Mouse (Mus musculus) brain, adult 2 months (tissue): ENCODE measurements at regions not wholly inside any gene's neighbourhood (a gene's known extent, or its start where the extent isn't known, plus 50 kb on each side); places are given as distances from the start of the nearest gene placed in this dataset.

ENCODE experiments used
- DNase-seq: peaks from one replicate; pipeline ENCODE4 v3.0.0; 2011; ENCODE audit warnings: low read depth, low spot score

DNA sequence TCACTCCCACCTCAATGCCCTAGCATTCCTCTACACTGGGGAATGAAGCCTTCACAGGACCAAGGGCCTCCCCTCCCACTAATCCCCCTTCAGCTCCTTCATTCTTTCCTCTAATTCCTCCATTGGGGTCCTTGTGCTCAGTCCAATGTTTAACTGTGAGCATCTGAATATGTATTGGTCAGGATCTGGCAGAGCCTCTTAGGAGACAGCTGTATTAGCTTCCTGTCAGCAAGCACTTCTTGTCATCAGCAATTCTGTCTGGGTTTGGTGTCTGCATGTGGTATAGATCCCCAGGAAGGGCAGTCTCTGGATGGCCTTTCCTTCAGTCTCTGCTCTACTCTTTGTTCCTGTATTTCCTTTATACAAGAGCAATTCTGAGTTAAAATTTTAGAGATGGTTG lies 426.8 kb upstream of the 2610001J05Rik start:
- no peak for DNase-seq

DNA sequence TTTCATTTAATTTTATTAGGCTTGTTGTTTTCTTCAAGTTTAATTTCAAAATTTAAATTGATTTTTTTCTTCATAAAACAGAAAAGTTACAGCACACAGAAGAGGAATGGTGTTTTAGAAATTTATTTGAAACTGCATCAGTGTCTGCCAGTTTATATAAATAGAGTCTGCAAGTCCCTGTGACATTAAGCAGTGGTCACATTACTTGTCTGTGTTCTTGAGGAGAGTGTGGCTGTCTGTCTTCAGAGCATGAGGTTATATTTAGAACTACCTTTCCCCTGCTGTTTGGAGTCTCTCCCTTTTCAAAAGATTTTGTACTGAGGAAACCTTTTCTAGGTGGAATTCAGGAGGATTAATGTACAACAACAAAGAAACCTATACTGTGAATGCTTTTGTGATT lies 426.1 kb upstream of the 2610001J05Rik start:
- DNase-seq, result no peak

DNA sequence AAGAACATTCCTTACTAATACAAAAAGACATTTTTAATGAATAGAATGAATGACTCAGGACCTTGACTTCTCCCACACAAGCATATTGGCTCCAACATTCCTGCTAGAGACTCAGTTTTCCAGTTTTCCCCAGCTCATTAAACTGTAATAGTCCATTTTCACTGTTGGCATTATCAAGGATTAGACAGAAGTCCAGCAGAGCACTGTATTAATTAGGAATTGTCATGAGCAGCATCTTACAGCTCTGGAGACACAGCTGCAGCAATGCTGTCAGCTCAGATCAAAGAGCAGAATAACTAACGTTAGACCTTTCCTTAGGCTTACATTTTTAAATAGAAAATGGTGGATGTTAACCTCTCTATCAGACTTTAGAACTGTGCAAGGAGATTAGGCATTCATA lies 419.5 kb upstream of the 2610001J05Rik start:
- peak; percentile 10 for DNase-seq

DNA sequence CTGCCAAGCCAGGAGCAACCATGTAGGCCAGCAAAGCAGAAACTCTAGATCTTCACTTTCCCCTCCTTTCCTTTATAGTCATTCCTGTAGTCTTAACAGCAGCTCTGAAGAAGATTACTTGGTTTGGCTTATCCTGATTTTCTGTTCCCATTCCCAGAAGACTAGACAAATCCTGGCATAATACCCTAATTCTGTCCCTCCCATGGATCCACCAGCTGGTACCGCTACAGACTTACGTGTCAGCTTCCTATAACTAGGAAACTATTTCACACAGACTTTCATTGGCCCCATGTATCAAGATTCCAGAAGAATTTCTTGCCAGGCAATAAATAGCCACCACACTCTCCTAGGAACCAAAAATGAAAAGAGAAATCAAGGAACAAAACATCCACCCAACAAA lies 410.2 kb upstream of the 2610001J05Rik start:
- peak; percentile 12 for DNase-seq

DNA sequence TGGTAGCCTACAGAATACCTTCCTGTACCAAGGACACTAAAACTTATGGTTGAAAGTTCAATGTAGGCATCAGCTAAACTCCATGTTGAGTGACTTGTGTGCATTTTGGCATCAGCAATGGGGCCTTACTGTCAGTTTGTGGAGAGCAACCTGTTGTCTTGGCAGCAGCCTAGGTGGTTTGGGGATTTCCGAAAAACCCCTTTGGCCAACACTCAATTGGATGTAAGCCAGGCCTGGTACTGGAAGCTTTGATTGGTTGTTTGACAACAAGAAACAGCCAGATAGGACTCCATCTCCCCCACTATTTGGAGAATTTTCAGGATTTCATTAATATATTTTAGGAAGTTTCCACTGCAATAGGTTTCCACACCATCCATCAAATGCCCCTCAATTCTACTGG lies 390.6 kb upstream of the 2610001J05Rik start:
- no peak for DNase-seq

DNA sequence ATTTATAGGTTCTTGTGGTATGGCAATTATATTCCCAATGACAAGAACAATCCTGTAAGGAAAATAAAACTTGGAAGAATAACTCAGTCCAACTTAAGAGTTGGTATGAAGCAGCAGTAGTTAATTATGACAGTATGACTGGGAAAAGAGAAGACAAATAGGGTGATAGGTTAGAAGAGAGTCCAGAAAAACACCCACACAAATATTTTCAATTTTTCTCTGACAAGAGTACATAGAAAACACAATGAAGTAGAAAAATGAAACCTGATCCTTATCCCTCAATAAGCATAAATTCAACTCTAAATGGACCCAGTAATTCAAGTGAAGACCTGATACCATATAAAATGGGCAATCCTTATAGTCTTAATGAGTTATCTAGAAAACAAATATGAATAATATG lies 369.0 kb upstream of the 2610001J05Rik start:
- DNase-seq, result no peak

DNA sequence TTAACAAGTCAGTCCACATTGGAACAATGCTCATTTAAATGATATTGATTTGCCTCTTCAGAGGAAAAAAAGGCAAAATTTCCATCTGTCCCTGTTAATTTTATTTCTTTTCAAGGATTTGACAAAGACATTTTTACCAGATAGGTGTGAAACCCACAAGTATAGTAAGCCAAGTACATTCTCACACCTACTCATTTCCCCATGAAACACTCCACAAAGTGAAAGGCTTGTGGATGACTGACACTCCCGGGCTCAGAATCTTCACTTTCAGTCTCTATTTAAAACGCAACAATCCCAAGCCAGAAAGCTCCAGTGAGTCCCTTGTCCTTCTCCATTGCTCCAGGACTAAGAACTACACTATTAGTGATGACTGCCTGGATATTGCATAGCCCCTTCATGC lies 367.8 kb upstream of the 2610001J05Rik start:
- DNase-seq, result peak; percentile 47

DNA sequence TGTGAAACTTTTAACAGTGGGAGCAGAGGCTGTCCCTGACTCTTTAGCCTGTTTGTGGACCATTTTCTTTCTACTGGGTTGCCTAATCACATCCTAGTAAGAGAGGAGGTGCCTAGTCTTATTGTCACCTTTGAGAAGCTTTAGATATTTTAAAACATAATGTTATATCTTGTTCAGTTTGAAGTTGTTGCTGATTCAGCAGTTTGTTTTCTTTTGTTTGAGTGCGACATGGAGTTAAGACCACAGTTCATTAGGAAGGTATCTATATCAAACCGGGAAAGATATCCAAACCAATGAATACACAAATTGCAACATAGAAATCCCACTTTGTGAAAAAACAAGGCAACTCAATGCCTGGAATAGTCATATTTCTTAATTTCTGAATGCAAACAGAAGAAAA lies 359.5 kb upstream of the 2610001J05Rik start:
- no peak for DNase-seq

DNA sequence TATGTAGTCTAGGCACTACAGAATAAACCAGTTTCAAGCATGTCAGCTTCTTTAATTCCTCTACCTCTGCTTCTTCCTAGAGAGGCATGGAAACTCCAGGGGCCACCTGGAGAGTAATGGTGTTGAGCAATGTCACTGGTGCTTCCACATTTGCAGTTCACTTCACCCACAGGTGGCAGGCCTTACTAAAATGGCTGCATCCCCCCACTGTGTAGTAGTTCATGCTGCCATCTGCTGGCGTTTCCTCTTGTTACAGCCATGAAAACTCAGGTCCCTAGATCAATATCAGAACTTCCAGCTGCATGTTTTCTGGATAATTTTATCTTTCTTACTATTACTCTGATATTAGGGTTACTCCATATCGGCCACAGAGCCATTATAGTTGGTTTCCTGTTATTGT lies 336.2 kb upstream of the 2610001J05Rik start:
- DNase-seq, result peak; percentile 80

DNA sequence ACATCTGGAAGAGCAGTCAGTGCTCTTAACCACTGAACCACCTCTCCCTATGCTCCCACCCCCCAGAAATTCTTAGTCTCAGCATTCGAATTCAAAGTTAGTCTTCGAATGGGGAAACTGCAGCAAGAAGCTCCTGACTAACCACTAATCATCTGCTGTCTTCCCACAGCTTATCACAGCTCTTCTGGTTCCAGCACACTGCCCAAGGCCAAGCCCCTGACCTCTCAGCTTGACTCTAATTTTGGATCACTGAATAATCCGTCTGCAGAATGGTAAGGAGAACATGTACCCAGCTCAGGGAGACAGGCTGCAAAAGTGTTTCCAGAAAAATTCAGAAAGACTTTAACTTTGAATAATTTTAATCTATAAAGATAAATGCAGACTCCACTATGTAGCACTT lies 325.8 kb upstream of the 2610001J05Rik start:
- DNase-seq, result no peak

DNA sequence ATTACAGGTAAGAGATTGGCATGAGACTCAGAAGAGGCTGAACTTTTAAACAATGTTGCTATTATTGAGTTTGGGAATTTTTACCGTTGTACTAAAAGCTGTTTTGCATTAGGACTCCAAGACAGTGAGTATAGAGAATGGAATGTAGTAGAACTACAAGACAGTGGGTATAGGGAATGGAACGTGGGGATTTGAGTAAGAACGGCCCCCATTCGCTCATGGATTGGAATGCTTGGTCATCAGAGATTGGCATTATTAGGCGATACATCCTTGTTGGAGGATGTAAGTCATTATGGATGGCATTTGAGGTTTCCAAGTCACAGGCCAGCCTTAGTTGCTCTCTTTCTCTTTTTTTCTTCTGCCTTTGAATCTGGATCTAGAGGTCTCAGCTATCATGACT lies 324.0 kb upstream of the 2610001J05Rik start:
- no peak for DNase-seq

DNA sequence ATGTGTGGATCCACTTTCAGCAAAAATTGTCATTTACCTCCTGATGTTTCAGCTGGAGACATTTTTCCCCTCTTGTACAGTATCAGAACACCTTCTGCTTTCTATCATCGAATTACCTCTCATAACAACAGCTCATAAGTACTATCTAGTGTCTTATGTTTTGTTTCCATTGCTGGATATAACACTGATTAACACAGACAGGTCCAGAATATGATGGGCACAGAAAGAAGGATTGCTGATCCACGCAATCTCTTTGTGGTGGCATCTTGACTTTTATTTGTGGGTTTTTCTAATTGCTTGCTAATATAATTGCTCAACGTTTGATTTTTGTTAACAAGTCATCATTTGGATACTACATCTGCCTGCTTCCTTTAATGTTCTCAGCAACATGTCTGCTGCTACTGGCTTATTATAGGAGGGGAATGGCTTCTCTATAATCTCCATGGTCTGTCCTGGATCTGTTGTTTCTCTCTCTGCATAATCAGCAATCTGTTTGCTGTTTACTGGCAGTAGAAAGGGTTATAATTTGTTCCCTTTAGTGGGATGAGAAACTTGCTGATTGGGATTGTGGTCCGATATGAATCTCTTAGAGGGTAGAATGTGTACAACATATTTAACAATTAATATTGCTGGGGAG lies 320.2 kb upstream of the 2610001J05Rik start:
- DNase-seq, result peak; percentile 2

DNA sequence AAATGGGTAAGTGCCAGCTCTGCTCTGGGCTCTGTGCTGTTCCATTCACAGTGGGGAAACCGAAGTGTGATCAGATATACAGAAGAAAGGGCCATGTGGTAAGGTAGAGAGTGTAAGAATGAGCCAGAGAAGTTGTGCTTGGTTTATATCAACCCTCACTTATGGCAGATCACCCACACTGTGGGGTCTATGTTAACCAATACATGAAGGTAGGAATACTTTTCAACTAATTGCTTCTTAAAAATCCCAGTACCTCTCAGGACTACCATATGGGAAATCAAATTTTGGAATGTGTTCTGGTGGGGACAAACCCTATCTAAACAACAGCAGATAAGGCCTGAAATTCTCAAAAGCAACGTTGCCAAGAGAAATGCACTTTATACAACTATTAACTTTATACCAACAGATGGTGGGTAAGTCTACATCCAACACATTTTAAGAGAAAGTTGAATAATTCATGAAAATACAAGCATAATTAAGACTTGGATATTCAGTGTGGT lies 314.7 kb upstream of the 2610001J05Rik start:
- peak; percentile 61 for DNase-seq

DNA sequence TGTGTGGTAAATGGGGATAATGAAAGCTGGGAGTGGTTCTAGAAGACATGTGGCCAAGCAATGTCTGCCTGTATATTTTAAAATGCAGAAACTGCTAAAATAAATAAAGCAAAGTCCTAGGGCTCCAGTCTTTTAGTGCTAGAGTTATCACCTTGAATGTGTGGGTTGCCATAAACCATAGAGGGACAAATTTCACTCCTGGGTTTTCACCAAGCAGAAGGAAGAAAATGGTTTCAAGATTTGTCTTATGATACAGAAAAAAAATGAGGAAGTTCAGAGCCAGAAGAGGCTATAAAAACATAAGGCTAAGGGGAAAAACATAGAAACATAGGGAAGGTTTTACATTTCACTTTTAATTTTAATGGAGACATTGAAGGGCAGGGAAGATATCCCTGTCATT lies 276.1 kb upstream of the 2610001J05Rik start:
- peak; percentile 25 for DNase-seq

DNA sequence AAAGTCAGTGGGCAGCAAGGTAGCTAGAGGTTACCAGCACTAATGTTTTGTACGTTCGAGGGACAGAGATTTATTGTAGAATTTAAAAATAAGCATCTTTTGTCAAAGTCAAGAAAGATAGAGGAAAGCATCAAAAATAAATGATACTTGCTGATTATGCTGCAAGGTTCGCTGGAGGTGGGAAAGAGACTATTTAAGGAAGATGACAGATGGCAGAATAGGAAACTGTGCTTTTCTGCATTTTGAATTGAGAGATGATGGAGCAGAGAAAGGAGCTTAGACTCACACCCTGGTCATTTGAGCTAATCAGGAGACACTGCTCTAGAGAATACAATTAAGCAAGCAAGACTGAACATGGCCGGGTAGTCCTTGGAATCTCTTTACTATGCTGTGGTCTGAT lies 275.1 kb upstream of the 2610001J05Rik start:
- peak; percentile 27 for DNase-seq

DNA sequence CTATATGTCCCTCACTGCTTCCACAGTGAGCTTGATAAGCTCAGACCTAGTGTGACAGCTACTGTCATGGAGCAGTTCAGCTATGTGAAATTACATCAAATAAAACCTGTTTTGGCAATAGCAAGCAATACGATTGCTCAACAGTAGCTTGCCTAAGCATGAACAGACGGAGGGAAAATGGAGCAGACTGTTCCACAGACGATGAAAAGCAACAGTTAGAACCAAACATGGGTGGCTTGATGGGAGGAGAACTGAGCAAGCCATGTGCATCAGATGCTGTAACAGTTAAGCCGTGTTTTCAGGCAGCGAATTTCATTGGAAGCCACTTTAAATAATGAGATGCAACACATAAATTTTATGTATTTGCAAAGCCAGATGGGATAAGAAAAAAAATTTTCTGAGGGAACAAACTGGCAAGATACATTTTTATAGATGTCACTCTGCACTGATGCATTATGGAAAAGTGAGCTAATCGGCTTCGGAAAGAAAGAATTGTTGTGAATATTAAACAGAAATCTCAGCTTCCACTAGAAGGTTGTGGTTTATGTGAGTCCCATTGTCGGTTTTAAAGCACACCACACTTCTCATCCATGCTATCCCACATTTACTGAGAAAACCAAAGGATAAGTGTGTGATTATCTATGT lies 270.9 kb upstream of the 2610001J05Rik start:
- peak; percentile 74 for DNase-seq

DNA sequence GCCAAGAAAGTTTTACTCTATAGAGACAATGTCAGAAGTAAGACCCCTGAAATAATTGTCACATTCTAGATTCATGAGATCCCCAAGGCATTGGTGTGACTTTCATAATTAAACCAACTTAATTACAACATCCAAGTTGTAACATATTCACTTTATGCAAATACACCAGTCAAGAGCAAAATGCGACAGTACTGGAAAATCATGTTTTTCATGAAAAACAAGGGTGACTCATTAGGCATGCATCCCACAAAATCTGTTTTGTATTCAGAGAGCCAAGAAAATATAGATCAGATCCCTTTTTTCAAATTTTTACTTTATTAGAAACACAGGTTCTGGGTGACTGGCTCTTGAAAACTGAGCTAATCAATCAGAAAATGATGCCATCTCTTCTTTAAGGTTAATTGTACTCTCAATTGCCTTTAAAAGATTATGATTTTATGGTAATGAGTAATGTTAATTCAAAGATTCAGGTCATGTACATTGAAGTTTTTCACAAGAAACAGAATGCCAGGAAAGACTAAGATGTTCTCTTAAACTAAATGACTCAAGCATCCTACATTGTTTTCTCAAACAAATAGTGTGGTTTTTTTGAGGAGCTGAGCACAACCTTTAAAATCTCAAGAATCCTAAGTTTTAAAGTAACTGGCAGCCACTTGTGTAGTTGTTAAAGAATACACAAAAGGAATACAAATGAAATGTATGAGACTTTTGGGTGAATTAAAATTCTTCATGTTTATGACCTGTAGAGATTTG lies 259.2 kb upstream of the 2610001J05Rik start:
- peak; percentile 43 for DNase-seq

DNA sequence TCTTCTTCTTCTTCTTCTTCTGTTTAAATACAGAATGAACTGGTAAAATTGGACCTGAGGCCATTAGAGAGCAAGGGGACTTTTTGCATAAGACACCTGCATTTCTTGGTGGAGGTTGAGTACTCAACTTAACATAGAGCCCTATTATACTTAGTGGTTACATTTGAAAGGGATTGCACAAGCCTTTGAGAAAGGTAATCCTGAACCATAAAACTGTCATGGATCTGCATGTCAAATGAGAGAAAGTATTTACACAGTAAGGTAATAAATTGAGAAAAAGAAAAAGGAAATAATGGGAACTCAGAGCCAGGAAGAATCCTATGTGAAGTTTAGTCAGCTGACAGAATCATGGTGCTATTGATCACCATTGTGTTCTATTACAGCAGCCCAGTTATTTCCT lies 258.1 kb upstream of the 2610001J05Rik start:
- no peak for DNase-seq

DNA sequence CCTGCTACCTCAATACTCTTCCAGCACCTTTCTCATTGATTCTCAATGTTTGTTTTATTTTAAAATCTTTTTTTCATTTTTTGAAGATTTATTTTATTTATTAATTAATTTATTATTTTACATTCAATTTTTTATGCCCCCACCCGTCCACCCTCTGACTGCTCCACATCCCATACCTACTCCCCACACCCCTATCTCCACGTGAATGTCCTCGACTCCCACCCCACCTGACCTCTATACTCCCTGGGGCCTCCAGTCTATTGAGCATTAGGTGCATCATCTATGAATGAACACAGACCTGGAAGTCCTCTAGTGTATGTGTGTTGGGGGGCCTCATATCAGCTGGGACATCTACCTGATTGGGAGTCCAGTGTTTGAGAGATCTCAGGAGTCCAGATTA lies 251.0 kb upstream of the 2610001J05Rik start:
- DNase-seq, result no peak

DNA sequence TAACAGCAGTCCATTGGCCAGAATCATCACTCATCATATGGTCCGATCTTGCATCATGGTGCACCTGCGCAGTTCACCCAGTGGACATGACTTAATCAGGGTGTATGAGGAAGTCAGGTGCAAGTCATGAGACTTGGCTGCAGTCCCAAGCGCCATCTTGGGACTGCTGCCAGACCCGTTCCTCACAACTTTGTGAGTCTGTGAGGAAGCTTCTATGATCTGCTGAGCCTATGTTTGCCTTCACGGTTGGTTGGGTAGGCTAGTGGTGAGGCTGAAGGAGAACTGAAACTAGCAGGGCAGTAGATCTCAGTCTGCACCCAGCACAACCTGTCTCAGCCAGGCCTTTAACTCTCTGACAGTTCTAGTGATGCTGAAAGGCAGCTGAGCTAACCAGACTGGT lies 250.2 kb upstream of the 2610001J05Rik start:
- no peak for DNase-seq

DNA sequence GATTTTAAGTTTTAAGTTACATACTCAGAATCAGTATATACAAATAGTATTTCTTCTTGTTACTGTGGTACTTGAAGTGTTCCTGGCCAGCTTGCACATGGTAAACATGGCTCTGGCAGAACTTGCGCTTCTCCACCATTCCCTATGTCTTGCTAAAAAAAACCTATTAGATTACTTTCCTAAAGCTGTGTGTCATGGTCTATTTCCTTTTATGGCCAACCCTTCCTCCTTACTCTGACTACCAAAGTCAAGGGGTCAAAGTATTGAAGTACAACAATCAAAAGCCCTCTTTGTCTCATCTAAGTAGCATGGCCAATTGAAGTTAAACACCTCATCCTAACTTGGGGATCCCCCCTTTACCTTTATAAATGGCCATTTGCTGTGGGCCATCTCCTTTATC lies 223.6 kb upstream of the 2610001J05Rik start:
- no peak for DNase-seq

DNA sequence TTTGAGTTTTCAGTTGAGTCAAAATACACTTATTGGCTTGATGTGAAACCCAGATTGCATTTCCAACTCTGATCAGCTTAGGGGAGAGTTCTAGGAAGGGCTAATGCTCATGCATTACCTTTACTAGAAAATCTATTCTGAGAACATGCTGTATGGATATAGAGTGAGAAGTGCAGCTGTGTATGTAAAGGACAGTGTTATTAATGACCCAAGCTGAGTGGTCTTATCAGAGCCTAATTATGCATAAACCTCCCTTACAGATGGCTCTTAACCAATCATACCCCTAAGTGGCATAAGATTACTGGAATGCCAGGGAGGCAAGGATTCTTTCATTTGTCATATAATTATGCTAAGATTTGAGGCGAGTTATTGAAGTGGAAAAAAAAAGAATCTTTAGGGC lies 210.6 kb upstream of the 2610001J05Rik start:
- DNase-seq, result no peak

DNA sequence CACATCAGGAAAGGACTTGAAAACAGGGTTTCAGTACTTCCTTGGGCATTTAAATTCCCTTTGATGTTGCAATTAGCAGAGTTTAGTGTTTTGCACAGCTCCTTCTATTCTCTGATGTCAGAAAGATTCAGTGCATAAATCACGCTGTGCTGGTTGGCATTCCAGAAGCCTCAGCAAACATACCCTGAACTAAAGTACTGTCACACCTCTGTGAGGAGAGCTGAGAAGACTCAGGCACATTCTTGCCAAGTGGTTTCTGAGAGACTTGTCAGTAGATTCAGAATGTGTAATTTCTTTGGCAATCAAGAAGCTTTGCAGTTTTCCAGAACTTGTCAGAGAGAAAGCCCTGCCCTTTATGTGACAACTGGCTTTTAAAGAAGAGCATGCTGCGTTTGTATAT lies 192.4 kb upstream of the 2610001J05Rik start:
- peak; percentile 68 for DNase-seq
